Mouse (Mus musculus) frontal cortex, postnatal 36 days (tissue): ENCODE measurements around the gene Rbms3.

ENCODE experiments used
- DNase-seq, 2 experiments: peaks; one replicate each; pipeline ENCODE4 v3.0.0; 2022; ENCODE audit warnings: low spot score in 2 of 2

Gene Rbms3

DNA sequence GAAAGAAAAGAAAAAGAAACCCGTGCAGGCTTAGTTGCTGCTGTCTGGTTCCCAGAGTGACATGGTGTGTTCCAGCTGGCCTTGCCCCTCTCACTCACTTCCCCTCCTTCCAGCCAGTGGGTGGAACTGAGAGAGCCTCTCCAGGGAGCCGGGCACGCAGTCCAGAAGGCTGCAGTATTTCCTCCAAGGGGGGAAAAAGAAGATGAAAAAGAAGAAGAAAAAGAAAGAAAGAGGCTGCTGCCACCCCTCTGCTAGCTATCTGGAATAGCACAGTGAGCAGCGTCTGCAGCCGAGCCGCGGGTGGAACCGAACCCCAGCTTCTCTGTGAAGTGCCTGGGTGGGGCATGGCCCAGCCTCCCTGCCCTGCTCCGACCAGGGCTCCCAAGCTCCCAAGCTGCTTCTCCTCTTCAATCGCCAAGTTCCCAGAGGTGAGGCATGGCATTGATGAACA is 377.3 kb downstream of the Rbms3 start:
- DNase-seq, result peak; percentile 16 to 33

DNA sequence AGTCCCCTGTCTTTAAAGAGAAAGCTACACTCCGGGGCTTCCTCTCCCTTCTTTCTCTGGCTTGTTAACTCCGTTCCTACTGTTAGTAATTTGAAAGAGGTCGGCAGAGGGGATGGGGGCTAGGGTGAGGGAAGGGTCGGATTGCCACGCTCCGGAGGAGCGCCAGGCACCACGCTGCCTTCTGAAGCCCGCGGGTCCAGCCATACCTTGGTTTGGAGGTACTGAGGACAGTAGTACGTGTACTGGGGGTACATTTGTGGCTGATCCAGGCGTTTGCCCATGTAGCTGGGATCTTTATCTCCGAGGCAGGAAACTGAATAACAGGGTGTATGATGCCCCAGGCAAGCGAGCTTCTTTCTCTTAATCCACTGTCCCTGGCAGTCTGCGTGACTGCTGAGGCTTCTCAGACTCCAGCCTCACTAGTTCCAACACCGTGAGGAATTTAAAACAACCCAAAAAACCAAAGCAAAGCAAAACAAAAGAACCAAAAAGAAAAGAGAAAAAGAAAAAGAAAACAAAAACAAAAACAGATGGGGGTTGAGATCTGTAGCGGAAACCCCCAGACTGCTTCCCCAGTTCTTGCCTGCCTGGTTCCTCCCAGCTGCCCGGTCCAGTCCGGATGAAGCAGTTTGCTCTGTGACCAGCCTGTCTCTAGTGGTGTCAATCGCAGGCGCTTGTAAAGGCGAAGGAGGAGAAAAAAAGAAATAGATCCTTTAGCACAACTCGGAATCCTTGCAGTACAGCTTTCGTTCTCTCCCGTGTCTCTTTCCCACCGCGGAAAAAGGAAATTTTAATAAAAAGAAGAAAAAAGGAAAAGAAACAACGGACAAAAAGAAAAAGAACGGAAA is 378.0 kb downstream of the Rbms3 start:
- DNase-seq, result peak; percentile 17 to 21

DNA sequence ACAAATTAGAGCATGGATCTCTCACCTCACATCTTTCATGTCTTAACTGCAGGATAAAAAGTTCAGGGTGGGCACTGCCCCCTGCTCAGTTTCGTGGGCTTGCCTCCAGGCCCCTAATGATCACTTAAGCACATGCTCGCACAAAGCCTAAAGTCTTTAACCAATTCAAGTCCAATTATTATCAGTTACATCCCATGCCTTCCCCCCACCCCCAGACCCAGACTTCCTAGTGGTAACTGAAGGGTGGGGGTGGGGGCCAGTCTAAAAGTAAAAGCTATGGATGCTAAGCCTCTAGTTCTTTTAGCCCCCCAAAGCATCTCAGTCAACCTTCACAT is 378.9 kb downstream of the Rbms3 start:
- no peak for DNase-seq

GRCm38 (mm10) chr9:117250036-117250830 is 379.5 kb downstream of the Rbms3 start:
- DNase-seq, result no peak

DNA sequence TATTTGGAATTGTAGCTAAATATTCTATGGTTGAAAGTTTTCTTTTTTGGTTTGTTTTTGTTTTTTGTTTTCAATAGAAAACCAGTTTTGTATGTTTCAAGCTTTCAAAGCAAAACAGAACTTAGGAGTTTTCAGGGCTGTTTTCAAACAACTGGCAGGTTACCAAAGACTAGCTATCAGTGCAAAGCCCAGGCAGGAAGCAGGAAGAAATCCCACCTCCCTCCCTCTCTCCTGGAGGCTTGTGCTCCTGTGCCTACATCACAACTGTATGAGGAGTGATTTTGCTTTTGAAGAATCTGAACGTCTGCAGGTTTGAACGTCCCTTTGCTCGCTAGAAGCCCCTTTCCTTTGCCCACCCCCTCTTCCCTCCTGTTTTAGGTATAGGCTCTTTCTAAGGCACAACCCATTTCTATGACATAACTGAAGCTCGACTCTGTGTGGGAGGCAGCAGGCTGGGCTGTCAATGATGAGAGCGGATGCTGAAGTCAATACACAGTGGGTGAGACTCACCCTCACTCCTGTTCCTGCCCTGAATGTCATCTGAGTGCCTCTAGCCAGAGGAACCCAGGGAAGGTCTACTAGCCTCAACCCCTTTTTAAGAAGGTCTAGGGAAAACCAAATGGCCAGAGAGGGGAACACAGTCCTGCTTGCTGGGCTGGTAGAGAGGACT is 382.3 kb downstream of the Rbms3 start:
- no peak for DNase-seq

DNA sequence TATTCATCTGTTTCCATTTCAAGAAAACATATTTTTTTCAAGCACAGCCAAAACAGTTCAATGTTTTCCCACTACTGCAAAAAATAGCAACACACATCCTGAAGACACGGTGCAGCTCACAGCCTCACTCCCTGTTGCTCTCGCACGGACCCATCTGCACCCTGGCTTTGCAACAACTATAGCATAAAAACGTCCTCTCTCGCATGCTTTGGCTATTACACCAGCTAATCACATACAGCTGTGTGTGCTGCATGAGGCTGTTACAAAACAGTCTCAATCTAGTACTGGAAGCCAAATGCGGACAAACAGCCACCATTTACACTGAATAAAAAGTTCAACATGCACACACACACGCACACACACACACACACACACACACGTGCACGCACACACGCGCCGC is 383.5 kb downstream of the Rbms3 start:
- no peak for DNase-seq

- no peak for DNase-seq
Observed at GRCm38 (mm10) chr9:117243365-117243764, 386.3 kb downstream of the Rbms3 start.

- DNase-seq, result no peak
Observed at GRCm38 (mm10) chr9:117234726-117235075, 395.0 kb downstream of the Rbms3 start.

- no peak for DNase-seq
Observed at GRCm38 (mm10) chr9:117234065-117234725, 395.5 kb downstream of the Rbms3 start.

GRCm38 (mm10) chr9:117222741-117223140 is 407.0 kb downstream of the Rbms3 start:
- DNase-seq, result no peak

- no peak for DNase-seq
Observed at GRCm38 (mm10) chr9:117221481-117221880, 408.2 kb downstream of the Rbms3 start.

GRCm38 (mm10) chr9:117216026-117216755 is 413.5 kb downstream of the Rbms3 start:
- DNase-seq, result no peak

GRCm38 (mm10) chr9:117212023-117212422 is 417.7 kb downstream of the Rbms3 start:
- no peak for DNase-seq

DNA sequence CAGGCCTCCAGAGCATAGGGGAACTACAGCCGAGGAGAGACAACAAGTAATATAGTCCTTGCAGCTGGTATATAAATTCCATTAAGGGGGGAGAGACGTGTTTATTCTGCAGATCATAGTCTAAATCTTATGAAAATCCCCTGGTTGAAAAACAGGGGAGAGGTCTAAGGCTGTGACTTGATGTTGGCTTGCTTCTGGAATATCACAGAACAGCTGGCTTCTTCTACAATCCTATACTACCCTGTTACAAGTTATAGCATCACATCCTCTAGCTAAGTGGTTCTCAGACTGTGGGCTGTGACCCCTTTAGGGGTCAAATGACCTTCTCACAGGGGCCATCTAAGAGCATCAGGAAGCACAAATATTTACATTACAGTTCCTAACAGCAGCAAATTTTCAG is 419.4 kb downstream of the Rbms3 start:
- no peak for DNase-seq

- no peak for DNase-seq
Observed at GRCm38 (mm10) chr9:117205395-117205794, 424.3 kb downstream of the Rbms3 start.

DNA sequence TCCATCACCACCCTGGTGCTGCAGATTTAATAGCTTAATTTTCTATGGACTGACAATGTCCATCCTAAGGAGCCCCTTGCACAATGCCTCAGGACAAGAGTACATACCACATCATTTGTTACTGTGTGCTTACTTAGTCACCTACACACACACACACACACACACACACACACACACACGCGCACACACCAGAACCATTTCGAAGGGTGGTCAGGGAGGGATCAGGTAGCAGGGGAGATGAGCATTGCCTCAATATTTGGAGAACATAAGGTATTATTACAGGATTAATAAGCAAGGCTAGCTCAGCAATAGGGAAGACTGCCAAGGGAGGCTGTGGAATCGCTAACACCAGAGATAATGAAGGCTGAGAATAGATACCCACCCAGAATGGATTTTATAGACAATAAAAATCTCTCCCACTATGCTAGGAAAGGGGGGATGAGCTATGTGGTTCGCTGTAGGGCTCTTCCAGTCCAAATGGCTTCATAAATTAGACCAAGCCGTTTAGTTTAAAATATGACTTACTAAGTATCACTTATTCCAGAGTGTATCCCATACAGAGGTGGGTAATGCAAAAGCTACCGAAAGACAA is 429.6 kb downstream of the Rbms3 start:
- no peak for DNase-seq

DNA sequence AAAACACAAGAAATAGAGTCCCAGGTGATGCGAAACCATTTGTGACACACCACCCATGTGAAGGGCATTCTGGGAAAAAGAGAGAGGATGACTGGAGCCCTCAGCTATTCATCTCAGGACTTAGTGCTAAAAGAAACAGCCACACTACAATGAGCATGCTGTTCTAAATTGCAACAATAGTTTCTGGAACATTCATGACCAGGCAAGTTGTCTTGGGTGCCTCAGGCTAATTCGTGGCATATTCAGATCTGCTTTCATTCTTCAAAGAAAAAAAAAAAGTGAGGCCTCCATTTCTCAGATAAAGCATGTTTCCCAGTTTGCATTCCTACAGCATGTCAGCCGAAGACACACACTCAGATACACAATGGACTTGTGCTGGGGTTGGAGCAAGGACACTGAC is 432.2 kb downstream of the Rbms3 start:
- DNase-seq, result no peak

GRCm38 (mm10) chr9:117192565-117193540 is 436.9 kb downstream of the Rbms3 start:
- DNase-seq, result peak; percentile 21 to 26

GRCm38 (mm10) chr9:117192093-117192492 is 437.6 kb downstream of the Rbms3 start:
- peak; percentile 9 to 29 for DNase-seq

DNA sequence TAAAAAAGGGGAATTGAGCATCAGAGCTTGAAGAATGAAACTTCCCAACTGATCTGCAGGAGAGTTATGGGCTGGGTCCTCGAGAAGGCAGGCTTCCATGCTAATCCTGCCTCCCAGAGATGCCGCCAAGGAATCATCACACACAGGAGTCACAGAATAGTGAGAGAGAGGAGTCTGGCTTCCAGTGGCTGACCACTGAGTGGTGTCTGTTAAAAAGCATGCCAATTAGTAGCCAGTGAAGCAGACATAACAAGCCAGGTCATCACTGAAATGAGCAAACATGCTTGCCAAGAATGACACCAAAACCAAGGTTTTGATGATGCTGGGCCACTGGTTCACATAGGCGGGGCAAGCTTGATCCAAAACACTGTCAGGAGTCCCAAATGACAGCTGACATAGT is 441.3 kb downstream of the Rbms3 start:
- DNase-seq, result no peak
